Mouse (Mus musculus) cerebral cortex, adult 2 months (tissue): ENCODE measurements around the gene Pdlim5.

Experiments used
- WGBS: fragments of 180-500 bp; shearing (Covaris S2); methylation state at CpG from one replicate; pipeline ENCODE4 v1.1.7; 2018; 5-methylcytosine and 5-hydroxymethylcytosine counted together

Pdlim5 gene

DNA sequence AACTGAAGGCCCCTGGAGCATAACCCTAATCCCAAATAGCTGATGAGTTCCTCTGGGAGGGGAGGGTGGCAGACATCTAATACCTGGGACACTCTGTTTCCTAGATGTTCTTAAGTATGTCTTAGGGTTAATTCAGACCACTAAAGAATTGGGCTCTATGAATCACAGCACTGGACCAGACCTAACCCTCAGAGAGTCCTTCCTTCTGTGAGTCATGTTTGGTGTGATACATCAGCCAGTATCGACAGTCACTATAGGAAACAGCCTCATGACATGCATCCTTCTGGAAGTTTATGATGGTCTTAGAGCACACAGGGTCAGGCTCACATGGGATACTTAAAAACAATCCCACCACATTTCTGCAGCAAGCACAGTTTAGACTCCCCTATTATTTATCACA is 143.4 kb downstream of the Pdlim5 start:
- WGBS, result 83% methylated on average over 1 of the region's 1 CpGs

DNA sequence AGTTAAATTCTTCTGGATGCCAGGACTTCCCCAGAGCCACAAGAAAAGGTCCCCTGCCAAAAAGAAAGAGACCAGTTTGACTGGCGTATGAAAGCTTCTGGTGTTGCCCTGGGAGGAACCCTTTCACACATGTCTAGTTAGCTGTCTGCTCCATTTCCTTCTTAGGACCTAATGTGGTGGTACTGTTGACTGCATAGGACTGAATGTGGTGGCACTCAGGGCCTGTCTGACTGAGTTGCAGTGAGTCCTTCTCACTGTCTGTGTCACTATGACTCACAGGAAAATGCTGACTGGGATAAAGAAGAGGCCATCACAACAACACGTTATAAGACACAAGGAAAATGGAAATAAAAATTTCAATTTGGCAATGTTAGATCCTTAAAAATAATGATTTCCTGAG is 146.0 kb downstream of the Pdlim5 start:
- WGBS, result 74% methylated on average over 2 of the region's 2 CpGs

DNA sequence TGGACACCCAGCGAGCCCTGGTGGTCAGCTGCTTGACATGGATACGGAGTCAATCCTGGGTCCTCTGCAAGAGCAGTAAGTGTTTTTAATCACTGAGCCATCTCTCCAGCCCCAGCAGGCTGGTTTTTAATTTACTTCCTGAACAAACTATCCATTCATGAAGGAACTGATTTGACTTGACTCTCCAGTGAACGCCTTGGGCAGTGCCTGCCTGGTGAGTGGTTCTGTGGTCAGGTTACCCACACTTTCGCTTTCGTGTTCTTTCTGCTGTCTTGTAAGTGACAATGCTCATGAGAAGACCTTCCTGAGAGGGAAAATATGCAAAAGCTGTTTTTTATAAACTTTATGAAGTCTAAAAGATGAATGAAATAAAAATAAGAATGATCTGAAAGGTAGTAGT is 152.2 kb downstream of the Pdlim5 start:
- WGBS, result 85% methylated on average over 5 of the region's 5 CpGs

DNA sequence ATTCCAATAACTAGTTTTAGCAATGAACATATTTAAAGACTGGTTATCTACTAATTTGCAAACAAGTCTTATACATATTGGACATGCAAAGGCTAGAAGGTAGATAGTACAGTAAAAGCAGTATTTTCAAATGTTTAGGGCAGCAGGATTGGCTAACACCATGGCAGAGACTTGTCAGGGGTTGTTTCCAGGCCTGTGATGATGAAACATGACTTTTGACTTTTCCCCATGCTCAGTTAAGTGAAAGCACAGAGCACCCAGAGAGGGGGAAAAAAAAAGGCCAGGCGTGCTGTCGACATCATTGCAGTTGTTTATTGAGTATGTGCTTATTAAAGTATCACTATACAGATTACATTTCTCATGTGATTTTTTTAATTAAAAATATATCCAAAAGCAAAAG is 156.2 kb downstream of the Pdlim5 start:
- 99% methylated on average over 2 of the region's 2 CpGs for WGBS

DNA sequence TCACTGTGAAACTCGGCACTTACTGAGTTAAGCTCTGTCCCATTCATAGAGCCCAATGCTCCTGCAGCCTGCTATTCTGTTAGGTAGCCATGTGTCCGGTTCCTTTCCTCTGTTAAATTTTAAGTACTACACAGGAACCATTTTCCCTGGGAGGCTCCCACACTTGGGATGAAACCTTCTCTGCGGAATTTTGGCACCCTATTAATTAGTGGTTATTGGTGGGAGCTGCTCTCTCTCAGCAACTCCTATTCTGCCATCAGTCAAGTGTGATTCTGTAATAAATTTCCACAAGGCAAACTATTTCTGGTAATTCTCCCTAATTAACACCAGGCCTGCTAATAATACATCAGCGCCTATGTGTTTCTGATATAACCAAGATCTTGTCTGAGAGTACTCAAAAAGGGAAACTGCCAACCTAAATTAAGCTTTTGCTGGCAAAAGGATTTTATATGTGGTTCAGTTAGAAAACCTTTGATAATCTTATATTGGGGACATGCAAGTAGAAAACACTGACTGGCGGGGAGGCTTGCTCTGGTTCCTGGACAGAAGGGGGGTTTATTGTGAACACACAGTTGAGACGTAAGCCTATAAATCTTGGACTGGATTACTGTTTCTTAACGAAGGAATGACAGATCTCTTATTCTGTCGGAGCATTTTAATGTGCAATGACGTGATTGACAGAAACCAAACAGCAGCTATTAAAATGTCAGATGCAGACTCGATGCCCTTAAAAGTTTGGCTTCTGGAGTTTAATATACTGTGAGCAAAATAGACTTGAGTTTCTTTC is 157.0 kb downstream of the Pdlim5 start:
- 69% methylated on average over 10 of the region's 10 CpGs for WGBS

DNA sequence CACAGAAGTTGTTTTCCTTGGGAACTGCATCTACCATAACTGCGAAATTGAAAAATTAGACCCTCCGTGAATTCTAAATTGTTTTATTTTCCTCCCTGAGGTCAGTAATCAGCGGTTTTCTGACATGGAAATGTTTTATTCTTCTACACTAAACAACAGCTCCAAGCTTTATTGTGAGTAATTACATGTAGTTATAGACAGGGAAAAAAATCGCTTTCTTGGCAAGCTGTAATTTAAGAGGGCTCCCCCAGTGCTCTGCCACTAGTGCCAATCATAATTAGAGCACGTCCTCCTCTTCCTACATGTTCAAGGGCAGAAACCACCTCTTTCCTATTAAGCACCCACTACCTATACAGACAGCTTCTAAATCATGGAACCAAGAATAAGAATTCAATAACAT is 157.9 kb downstream of the Pdlim5 start:
- 71% methylated on average over 5 of the region's 5 CpGs for WGBS

DNA sequence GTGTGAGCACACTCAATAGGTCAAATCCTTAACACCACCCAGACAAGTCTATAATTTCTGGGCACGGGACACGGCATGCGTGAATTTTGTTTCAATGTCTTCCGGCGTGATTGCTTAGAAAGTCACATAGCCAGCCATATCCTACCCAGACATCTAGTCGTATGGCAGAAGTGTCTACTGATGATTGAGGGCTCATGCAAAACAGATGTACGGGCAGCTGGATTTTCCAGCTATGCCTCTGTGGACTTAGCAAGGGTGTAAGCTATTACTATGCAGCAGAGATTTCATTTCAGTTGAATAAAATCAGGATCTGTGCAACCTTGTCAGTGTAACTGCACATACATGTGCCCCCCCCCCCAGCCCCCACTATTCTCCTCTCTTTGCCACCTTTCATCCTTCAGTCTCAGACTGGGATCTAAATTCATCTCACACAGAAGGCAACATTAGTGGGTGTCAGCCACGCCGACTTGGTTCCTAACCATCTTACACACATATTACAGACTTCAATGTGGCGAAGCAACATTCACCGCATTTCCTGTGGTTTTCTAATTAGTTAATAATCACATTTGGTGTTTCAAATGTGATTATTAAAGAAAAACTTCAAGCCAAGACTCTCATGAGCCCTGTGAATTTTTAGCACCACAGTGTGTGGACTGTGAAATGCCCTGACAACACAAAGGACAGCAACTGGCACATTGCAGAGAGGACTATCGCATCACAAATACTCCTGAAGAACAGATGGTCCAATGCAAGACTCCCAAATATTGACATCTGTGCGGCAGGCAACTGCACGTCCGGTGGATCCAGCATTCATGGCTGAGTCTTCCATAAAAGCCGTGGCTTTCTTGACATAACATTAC is 161.7 kb downstream of the Pdlim5 start:
- 79% methylated on average over 16 of the region's 16 CpGs for WGBS

DNA sequence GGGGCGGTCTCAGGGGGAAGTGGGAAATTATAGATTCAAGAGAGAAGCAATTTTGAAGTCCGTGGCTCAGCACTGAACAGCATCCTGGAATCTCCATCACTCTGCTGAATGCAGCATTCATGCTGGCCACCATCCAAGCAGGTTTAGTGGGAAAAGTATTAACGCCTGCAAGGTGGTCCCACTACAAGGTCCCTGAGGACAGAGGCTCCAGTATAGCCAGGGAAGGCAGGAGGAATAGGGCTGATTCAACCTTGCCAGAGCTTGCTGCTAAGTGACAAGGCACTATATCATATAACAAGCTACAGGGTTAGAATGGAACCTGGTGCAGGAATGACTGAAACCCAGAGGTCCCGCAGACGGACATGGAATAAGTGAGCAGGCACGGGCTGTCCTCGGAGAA is 166.8 kb downstream of the Pdlim5 start:
- WGBS, result 87% methylated on average over 7 of the region's 7 CpGs

DNA sequence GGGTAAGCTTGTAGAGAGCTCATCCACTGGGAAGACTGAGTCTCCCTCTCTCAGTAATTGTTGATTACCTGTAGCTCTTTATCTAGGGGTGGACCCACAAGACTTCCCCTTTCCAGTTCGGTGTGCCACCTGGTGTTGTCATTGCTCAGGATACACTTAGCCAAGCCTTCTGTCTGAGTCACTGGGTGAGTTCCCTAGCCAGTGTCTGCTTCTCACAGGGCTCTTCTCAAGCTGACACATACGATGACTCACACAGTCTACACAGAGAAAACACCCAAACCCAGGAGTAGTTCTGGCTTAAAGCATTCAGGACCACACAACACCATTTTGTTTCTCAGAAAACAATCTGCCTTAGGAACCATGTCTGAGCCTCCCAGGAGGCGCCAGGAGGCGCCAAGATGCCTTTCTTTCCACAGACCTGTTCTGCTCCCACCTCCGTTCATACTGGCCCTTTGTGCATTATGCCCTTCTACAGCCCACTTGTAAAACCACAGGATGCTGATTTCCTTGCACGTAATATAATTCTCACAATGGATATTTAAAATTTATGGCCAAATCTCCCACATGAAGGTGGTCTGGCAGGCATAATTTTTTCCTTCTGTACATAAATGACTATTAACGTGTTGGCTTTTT is 172.9 kb downstream of the Pdlim5 start:
- 83% methylated on average over 7 of the region's 7 CpGs for WGBS

DNA sequence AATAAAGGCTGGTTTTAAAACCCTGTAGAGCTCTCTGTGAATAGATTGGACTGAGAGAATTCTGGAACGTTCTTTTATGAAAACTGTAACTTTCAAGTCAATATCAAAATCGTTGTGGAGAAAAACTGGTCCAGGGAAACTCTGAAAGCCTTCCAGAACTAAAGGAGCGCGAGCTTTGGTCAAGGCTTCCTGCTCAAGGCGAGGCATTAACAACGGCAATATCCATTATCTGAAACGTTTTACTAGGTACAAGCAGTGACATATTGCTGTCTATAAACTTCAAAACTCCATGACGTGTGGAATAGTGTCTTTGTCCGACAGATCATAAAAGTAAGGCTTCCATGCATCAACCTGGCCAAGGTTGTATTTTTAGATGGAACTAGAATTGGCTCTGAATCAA is 175.6 kb downstream of the Pdlim5 start:
- 86% methylated on average over 9 of the region's 9 CpGs for WGBS

DNA sequence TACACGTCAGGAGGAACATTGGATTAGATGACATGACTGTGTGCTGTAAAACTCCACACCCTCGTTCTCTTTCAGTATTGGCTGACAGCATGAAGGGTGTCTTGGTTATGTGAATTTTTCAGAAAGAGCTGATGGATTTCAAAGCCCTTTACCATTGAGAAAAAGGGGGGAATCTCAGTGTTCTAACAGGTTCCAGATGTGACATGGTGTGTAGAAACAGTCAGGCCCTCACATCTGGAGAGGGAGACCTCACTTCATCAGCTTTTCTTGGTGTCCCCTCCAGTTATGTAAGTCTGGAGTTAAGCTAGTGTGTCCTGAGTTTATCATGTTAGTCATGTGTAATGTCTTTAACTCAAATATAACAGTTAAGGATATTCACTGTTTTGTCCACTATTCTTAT is 182.7 kb downstream of the Pdlim5 start:
- whole genome bisulfite sequencing, result 84% methylated on average over 2 of the region's 2 CpGs

DNA sequence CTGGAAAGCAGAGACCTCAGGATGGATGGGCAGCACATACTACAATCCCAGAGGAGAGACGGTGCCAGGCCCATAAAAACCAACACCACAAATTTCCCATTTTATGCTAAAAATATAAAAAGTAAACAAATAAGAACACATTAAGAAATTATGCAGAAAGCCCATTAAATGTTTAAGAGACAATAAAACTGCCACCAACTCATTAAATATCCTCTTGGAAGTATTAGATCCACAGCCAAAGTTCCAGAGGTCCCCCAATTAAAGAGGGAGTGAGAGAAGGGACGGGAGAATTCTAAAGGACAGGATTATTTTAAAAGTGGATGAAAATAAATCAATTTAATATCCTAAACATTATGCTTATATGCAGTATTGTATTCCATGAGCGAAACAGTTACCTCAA is 183.3 kb downstream of the Pdlim5 start:
- WGBS, result 87% methylated on average over 3 of the region's 3 CpGs

DNA sequence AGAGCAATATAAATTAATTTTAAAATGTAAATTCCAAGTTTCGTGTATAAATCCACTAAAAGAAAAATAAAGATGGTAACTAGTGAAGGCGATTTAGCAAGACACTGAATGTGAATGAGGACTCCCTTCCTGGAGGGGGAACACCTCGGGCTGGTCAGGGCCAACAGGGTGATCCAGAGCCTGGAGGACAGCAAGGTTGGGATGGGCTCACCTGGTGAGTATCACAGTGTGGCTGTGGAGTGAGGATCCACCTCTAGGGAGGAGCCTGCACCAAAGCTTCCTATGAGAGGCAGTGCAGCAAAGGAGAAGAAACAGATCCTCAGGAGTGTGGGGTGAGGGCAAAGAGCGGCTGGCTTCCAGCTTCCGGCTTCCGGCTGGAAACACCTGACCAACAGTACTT is 185.5 kb downstream of the Pdlim5 start:
- WGBS, result 83% methylated on average over 6 of the region's 6 CpGs

DNA sequence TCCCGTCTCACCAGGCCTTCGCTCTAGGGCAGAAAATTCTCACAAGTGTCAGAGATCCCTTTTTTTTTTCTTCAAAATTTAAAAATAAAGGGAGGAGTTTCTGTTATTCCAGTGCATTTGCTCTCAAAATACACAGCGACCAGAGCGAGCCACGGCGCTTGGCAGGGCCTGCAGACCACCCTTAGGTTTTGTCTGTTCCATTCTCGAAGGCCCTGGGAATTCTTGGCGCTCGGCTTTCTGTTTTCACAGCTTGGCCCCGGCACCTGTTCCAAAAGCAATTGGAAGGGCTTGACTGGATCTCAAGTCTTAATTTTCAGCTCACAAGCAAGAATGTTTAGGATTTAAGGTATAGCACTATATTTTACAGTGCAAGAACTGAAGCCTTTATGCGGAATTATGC is 186.4 kb downstream of the Pdlim5 start:
- WGBS, result 67% methylated on average over 11 of the region's 11 CpGs

DNA sequence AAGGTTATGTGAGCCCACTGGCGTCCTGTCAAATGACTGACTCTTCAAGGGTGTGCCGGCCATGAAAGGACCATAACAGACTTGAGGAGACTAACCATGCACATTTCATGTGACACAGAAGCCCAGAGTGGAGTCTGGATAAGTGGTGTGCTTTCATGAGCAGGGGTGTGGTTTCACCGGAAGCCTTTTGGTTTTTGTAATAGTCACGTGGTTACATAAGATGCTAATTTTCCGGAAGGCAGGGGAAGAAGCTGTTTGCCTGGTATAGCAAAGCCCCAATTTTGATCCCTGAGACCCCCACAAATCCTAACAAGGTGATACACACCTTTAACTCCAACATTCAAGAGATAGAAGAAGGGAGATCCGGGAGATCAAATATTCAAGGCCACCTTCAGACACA is 188.0 kb downstream of the Pdlim5 start:
- 94% methylated on average over 6 of the region's 6 CpGs for WGBS

DNA sequence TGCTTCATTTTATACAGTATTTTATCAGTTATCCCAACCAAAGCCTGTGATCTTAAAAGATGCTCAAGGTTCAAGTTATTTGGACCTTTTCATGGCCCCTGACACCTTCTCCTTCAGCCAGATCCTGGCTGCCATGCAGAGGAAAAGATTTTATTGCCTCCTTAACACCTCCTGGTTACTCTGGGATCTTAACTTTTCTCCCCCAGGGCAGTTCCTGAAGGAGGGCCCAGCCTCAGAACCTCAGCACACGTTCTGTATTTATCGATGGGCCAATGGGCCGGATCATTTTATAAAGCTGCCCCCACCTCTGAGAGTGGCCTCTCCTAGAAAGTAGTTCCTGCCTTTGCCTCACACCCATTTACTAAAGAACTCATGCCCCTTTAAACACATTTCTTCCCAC is 189.2 kb downstream of the Pdlim5 start:
- 97% methylated on average over 3 of the region's 3 CpGs for WGBS

DNA sequence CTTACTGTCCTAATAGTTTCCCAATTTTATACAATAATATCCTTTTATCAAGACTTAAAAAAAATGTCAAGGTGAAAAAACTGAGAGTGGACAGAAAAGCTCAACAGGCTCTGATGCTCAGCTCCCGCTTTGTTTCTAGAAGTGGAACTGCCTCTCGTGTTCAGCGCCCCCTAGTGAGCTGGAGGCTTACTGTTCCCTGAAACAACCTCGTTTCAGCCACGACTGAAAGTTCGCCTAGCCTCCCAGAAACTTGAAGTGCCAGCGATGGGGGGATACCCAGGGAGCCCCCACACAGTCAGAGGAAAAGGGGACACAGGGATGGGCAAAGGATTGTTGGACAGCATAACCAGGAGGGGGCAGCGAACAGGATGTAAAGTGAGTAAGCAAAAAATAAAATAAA is 199.4 kb downstream of the Pdlim5 start:
- 84% methylated on average over 8 of the region's 8 CpGs for WGBS
